ENCODE assay signal across 8 mouse cellular contexts in genomic region chr2:174851525-174852330, GRCm38 (mm10).
A peak's percentile ranks its signal among the peaks of the same experiment; 100 is the strongest.
DNase-seq lines count a peak whose midpoint lies in the region; ATAC-seq and TF ChIP-seq lines count a peak whose summit lies in the region.

No protein-coding gene starts in this region.

- H3K4me2 ChIP-seq in intestine, postnatal 0 days (replicated peaks; ENCODE audit: low read depth), result peak overlapping the region; percentile 35; the same call in 1 of the 2 replicates
- no peak overlapping the region for H3K4me2 ChIP-seq in midbrain, embryonic 13.5 days (replicated peaks)

- WGBS in intestine, postnatal 0 days, result 16% methylated on average over 22 of the region's 22 CpGs
- 19% methylated on average over 22 of the region's 22 CpGs for WGBS in midbrain, embryonic 13.5 days

- DNase-seq in ZHBTc4 (ENCODE audit: low read depth, low spot score), result peak; percentile 78
- DNase-seq in gastrocnemius, postnatal 36 days, result peak; percentile 43 to 49
- peak; percentile 54 to 70 for DNase-seq in left cerebral cortex, postnatal 36 days (ENCODE audit: low spot score in 2 of 2)
- peak; percentile 39 to 76 for DNase-seq in spleen, postnatal 10 days (ENCODE audit: low spot score in 2 of 2)

- no peaks in the 10 kb centered on the region for H3K9me3 ChIP-seq in intestine, postnatal 0 days (ENCODE audit: control insufficient read depth)
- H3K9me3 ChIP-seq in midbrain, embryonic 13.5 days, result no peaks in the 10 kb centered on the region

- H3K27me3 ChIP-seq in intestine, postnatal 0 days (replicated peaks; ENCODE audit: control insufficient read depth, insufficient read depth, low read length), result no peaks in the 10 kb centered on the region
- no peaks in the 10 kb centered on the region for H3K27me3 ChIP-seq in midbrain, embryonic 13.5 days

- H3K4me3 ChIP-seq in cortical plate, adult 2 months (ENCODE audit: insufficient read depth, low read length), result no peak overlapping the region
- no peak overlapping the region for H3K4me3 ChIP-seq in intestine, postnatal 0 days (ENCODE audit: low read depth, low read length)
- H3K4me3 ChIP-seq in midbrain, embryonic 13.5 days (replicated peaks), result no peak overlapping the region

- peak; percentile 50 for ATAC-seq in intestine, postnatal 0 days
- ATAC-seq in midbrain, embryonic 13.5 days, result peak; percentile 71
- ATAC-seq in monocyte, adult 5-6 weeks (replicated peaks; ENCODE audit: insufficient number of reproducible peaks, low FRiP score, low TSS enrichment, poor library complexity, severe bottlenecking), result no peak

- no peaks in the 10 kb centered on the region for H3K4me1 ChIP-seq in cortical plate, adult 2 months (ENCODE audit: control insufficient read depth, insufficient read depth, low read length)
- no peaks in the 10 kb centered on the region for H3K4me1 ChIP-seq in intestine, postnatal 0 days (replicated peaks; ENCODE audit: control insufficient read depth, insufficient read depth, low read length)
- H3K4me1 ChIP-seq in midbrain, embryonic 13.5 days (replicated peaks), result peaks cover 15% of the 10 kb centered on the region

- no peak overlapping the region for H3K27ac ChIP-seq in cortical plate, adult 2 months (ENCODE audit: insufficient read depth, low read length)
- no peak overlapping the region for H3K27ac ChIP-seq in intestine, postnatal 0 days (ENCODE audit: low read depth, low read length)
- no peak overlapping the region for H3K27ac ChIP-seq in midbrain, embryonic 13.5 days

- intact Hi-C loops in gastrocnemius, postnatal 36 days (cut with DNase I), result no loop called here
- intact Hi-C loops in left cerebral cortex, postnatal 36 days (cut with DNase I), result no loop called here

- H3K9ac ChIP-seq in intestine, postnatal 0 days (ENCODE audit: low read depth, low read length), result no peak overlapping the region
- H3K9ac ChIP-seq in midbrain, embryonic 13.5 days (replicated peaks), result no peak overlapping the region

- no peak for TF ChIP-seq POLR2A in cortical plate, adult 2 months (IDR thresholded peaks at IDR 0.05; ENCODE audit: extremely low read depth, insufficient read depth, low read length)

- TF ChIP-seq CTCF in cortical plate, adult 2 months (IDR thresholded peaks at IDR 0.05; ENCODE audit: extremely low read depth, insufficient read depth, low read length), result peak; percentile 93
- TF ChIP-seq CTCF in intestine, postnatal 0 days (IDR thresholded peaks at IDR 0.05; ENCODE audit: low read depth), result peak; percentile 97

- H3K36me3 ChIP-seq in intestine, postnatal 0 days (ENCODE audit: control insufficient read depth, insufficient read depth), result no peaks in the 10 kb centered on the region
- no peaks in the 10 kb centered on the region for H3K36me3 ChIP-seq in midbrain, embryonic 13.5 days
